Mouse (Mus musculus): ENCODE results near the gene Cyp8b1. TPM values are rescaled to one million over a fixed set of nuclear protein-coding genes. Genes with fewer than 3 reads are reported as not detected.

Cyp8b1 gene
- polyA plus RNA-seq, 1 experiment from 2014 or later: not detected

DNA sequence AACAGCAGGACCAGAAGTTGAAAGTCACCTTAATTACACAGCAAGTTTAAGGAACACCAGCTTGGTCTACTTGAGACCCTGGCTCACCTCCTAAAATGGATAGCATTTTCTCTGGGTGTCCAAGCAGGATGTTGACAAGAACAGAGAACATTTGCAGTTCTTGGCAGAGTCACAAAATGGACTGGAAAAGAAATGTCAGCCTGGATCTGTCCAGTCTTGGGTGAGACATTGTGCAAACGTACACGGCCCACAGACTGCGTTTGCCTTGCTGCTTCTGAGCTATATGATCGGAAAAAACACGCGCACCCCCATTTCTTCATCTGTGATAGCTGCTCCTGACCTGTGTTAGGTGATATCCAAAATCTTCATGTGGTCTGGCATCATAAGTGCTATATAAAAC lies 48.5 kb downstream of the Cyp8b1 start:
- Histone ChIP-seq H3K9ac (no peak overlapping the region), H3K4me1 (replicated peaks) (0 out of 2 replicates have a peak, but pooled peaks cover 6% of the 10 kb centered on the region), H3K27ac (ENCODE audit: poor library complexity, severe bottlenecking) (no peak overlapping the region), H3K27me3 (replicated peaks) (no peaks in the 10 kb centered on the region), H3K9me3 (replicated peaks) (no peaks in the 10 kb centered on the region), H3K4me2 (no peak overlapping the region), H3K4me3 (no peak overlapping the region), H3K36me3 (no peaks in the 10 kb centered on the region)
- WGBS: 81% methylated on average over 6 of the region's 6 CpGs
- ATAC-seq (ENCODE audit: insufficient number of reproducible peaks, low FRiP score): no peak

GRCm38 (mm10) chr9:121865425-121866008 lies 50.6 kb downstream of the Cyp8b1 start:
- H3K4me3 ChIP-seq: no peak overlapping the region
- H3K36me3 ChIP-seq: no peaks in the 10 kb centered on the region
- H3K9me3 ChIP-seq (replicated peaks): no peaks in the 10 kb centered on the region
- no peak overlapping the region for H3K4me2 ChIP-seq
- no peak overlapping the region for H3K27ac ChIP-seq (ENCODE audit: poor library complexity, severe bottlenecking)
- 0 out of 2 replicates have a peak, but pooled peaks cover 6% of the 10 kb centered on the region for H3K4me1 ChIP-seq (replicated peaks)
- H3K27me3 ChIP-seq (replicated peaks): no peaks in the 10 kb centered on the region
- H3K9ac ChIP-seq: no peak overlapping the region
- 46% methylated on average over 3 of the region's 3 CpGs for WGBS
- no peak for ATAC-seq (ENCODE audit: insufficient number of reproducible peaks, low FRiP score)

- Histone ChIP-seq H3K9ac (no peak overlapping the region), H3K9me3 (replicated peaks) (no peaks in the 10 kb centered on the region), H3K4me3 (no peak overlapping the region), H3K27me3 (replicated peaks) (no peaks in the 10 kb centered on the region), H3K4me2 (no peak overlapping the region), H3K4me1 (replicated peaks) (0 out of 2 replicates have a peak, but pooled peaks cover 6% of the 10 kb centered on the region), H3K36me3 (no peaks in the 10 kb centered on the region), H3K27ac (ENCODE audit: poor library complexity, severe bottlenecking) (no peak overlapping the region)
- no peak for ATAC-seq (ENCODE audit: insufficient number of reproducible peaks, low FRiP score)
- WGBS: 65% methylated on average over 4 of the region's 4 CpGs
These were observed 51.3 kb downstream of the Cyp8b1 start for GRCm38 (mm10) chr9:121864837-121865236.

Other genes starting within 250 kb of the Cyp8b1 start
- gene Sec22c, start 210.8 kb downstream of the Cyp8b1 start, polyA plus RNA-seq (2016; fragmentation: Nextera tagmentation; extraction: Ambion mirVana): 5.8 and 6.2 TPM in 2 replicates
- 145 and 152 TPM in 2 replicates for gene Ss18l2, start 206.0 kb downstream of the Cyp8b1 start, polyA plus RNA-seq (2016; fragmentation: Nextera tagmentation; extraction: Ambion mirVana)
- gene Nktr, start 197.1 kb downstream of the Cyp8b1 start, polyA plus RNA-seq (2016; fragmentation: Nextera tagmentation; extraction: Ambion mirVana): 53.6 and 61.4 TPM in 2 replicates
- gene Zfp651, start 157.0 kb downstream of the Cyp8b1 start, polyA plus RNA-seq (2016; fragmentation: Nextera tagmentation; extraction: Ambion mirVana): 12.5 and 14.9 TPM in 2 replicates
- 0.73 and 1.1 TPM in 2 replicates for gene Klhl40, start 138.7 kb downstream of the Cyp8b1 start, polyA plus RNA-seq (2016; fragmentation: Nextera tagmentation; extraction: Ambion mirVana)
- gene Hhatl, start 123.8 kb downstream of the Cyp8b1 start, polyA plus RNA-seq (2016; fragmentation: Nextera tagmentation; extraction: Ambion mirVana): 5.3 and 5.7 TPM in 2 replicates
- 0.08 TPM in 1 of 2 replicates, not detected in the other for gene Ccdc13, start 76.8 kb downstream of the Cyp8b1 start, polyA plus RNA-seq (2016; fragmentation: Nextera tagmentation; extraction: Ambion mirVana)
- 237 and 257 TPM in 2 replicates for gene Higd1a, start 57.9 kb downstream of the Cyp8b1 start, polyA plus RNA-seq (2016; fragmentation: Nextera tagmentation; extraction: Ambion mirVana)
- 0.09 and 0.32 TPM in 2 replicates for gene Ackr2, start 17.9 kb downstream of the Cyp8b1 start, polyA plus RNA-seq (2016; fragmentation: Nextera tagmentation; extraction: Ambion mirVana)
- gene Fam198a, start 34.7 kb upstream of the Cyp8b1 start, polyA plus RNA-seq (2016; fragmentation: Nextera tagmentation; extraction: Ambion mirVana): 0.68 and 1.00 TPM in 2 replicates
- 14.3 and 14.7 TPM in 2 replicates for gene Pomgnt2, start 80.8 kb upstream of the Cyp8b1 start, polyA plus RNA-seq (2016; fragmentation: Nextera tagmentation; extraction: Ambion mirVana)
- gene Snrk, start 201.0 kb upstream of the Cyp8b1 start, polyA plus RNA-seq (2016; fragmentation: Nextera tagmentation; extraction: Ambion mirVana): 53.4 and 62.3 TPM in 2 replicates

Measured in heart, embryonic 12.5 days (tissue).